Mouse (Mus musculus) B cell, adult (primary cell): ENCODE data around the gene Zfp933. TPM values are rescaled to one million over a fixed set of nuclear protein-coding genes. Genes with fewer than 3 reads are reported as not detected.

Experiments
- total RNA-seq: library from RNA; stranded (reverse); gene quantifications from 4 replicates; pipeline ENCODE4 v1.2.4, GENCODE M21; 2023; ENCODE audit not compliant: inconsistent age

The Zfp933 gene
- total RNA-seq: 7.1 to 13.3 TPM (median 9.9 TPM) in 4 replicates

GRCm38 (mm10) chr4:147847614-147848583 is at the start of gene Zfp933:
TSS of gene Zfp933 (minus strand) at chr4:147848366.

GRCm38 (mm10) chr4:147868450-147869031 is 20.4 kb upstream of the Zfp933 start, which contains the start of the genes Miip and Fv1:
TSS of gene Miip (minus strand) at chr4:147868816.
TSS of gene Fv1 (plus strand) at chr4:147868979.

DNA sequence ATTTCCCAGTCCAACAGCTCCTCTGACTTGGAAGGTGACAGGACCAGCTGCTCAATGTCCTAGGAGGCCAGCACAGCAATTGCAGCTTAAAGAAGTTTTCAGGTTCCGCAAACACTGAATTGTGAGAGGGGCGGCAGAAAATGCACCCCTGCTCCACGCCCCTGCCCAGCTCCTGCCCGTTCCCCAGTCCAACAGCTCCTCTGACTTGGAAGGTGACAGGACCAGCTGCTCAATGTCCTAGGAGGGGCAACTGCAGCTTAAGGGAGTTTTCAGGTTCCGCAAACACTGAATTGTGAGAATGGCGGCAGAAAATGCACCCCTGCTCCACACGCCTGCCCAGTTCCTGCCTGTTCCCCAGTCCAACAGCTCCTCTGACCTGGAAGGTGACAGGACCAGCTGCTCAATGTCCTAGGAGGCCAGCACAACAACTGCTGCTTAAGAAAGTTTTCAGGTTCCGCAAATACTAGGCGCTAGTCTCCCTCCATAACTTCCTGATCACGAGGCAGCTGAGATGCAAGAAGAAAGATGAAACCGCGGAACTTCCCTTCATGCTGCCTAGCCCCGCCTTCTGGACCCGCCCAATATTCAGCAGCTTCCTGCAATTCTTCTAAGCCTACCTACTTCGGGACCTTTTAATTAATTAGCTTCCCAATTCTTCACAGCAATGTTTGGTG is 38.7 kb downstream of the Zfp933 start, which contains the start of gene Zfp984:
Gene Zfp984, minus strand, starts transcription at position 497 of the 674 bp plus-strand sequence.

Other genes with a start within 250 kb of the Zfp933 start
- gene Zfp979, start 205.9 kb downstream of the Zfp933 start, total RNA-seq: 0.36 TPM in 1 of 4 replicates, not detected in the others
- 0.39 to 1.0 TPM (median 0.66 TPM) in 4 replicates for gene Zfp534, start 145.8 kb downstream of the Zfp933 start, total RNA-seq
- 11.5 to 13.7 TPM (median 12.9 TPM) in 4 replicates for gene Zfp984, start 38.6 kb downstream of the Zfp933 start, total RNA-seq
- 42.8 to 49.4 TPM (median 44.6 TPM) in 4 replicates for gene Miip, start 20.4 kb upstream of the Zfp933 start, total RNA-seq
- gene Fv1, start 20.6 kb upstream of the Zfp933 start, total RNA-seq: 7.9 to 12.4 TPM (median 10.7 TPM) in 4 replicates
- gene Mfn2, start 56.3 kb upstream of the Zfp933 start, total RNA-seq: 46.9 to 54.1 TPM (median 49.2 TPM) in 4 replicates
- gene Plod1, start 88.4 kb upstream of the Zfp933 start, total RNA-seq: 5.7 to 8.3 TPM (median 6.9 TPM) in 4 replicates
- gene 2510039O18Rik, start 92.5 kb upstream of the Zfp933 start, total RNA-seq: 62.9 to 69.5 TPM (median 66.9 TPM) in 4 replicates
- not detected in 4 replicates for gene Nppb, start 137.4 kb upstream of the Zfp933 start, total RNA-seq
- gene Nppa, start 152.4 kb upstream of the Zfp933 start, total RNA-seq: not detected in 4 replicates
- gene Clcn6, start 190.5 kb upstream of the Zfp933 start, total RNA-seq: 37.7 to 48.9 TPM (median 41.3 TPM) in 4 replicates
- 14.1 to 18.0 TPM (median 15.4 TPM) in 4 replicates for gene Mthfr, start 190.7 kb upstream of the Zfp933 start, total RNA-seq
- 10.7 to 19.8 TPM (median 15.4 TPM) in 4 replicates for gene Agtrap, start 239.7 kb upstream of the Zfp933 start, total RNA-seq